Mouse (Mus musculus) myocyte (in vitro differentiated cells): ENCODE data around the gene Atp11a.

ENCODE experiments used
- CEBPB ChIP-seq: IDR thresholded peaks from 2 replicates; pipeline ENCODE4 v1.6.1; 2011; ENCODE audit warnings: mild to moderate bottlenecking, moderate library complexity; ENCODE audit not compliant: poor library complexity, insufficient read depth, severe bottlenecking
- E2F4 ChIP-seq: IDR thresholded peaks from one replicate; pipeline ENCODE4 v1.6.1; 2011; ENCODE audit warnings: mild to moderate bottlenecking, control low read depth, moderate library complexity; ENCODE audit not compliant: insufficient read depth
- MAX ChIP-seq: IDR thresholded peaks from one replicate; pipeline ENCODE4 v1.6.1; 2011; ENCODE audit warnings: low read depth, mild to moderate bottlenecking, control low read depth
- MYOD1 ChIP-seq, 3 experiments: IDR thresholded peaks; one replicate each; pipeline ENCODE4 v1.6.1; 2011; ENCODE audit warnings: control low read depth in 2 of 3, low read depth in 2 of 3, mild to moderate bottlenecking in 2 of 3, moderate library complexity in 1 of 3; ENCODE audit not compliant: insufficient read length in 2 of 3, control insufficient read depth in 1 of 3
- MYOG ChIP-seq, 3 experiments: IDR thresholded peaks; one replicate each; pipeline ENCODE4 v1.6.1; 2011; ENCODE audit warnings: control low read depth in 2 of 3, low read depth in 2 of 3, mild to moderate bottlenecking in 2 of 3; ENCODE audit not compliant: insufficient read length in 2 of 3, control insufficient read depth in 1 of 3, insufficient read depth in 1 of 3
- POLR2A ChIP-seq: IDR thresholded peaks from one replicate; pipeline ENCODE4 v1.6.1; 2011; ENCODE audit warnings: low read depth, mild to moderate bottlenecking, control low read depth, moderate library complexity; ENCODE audit not compliant: insufficient read length
- POLR2AphosphoS2 ChIP-seq: IDR thresholded peaks from one replicate; pipeline ENCODE4 v1.6.1; 2011; ENCODE audit warnings: low read depth, control low read depth; ENCODE audit not compliant: insufficient read length
- REST ChIP-seq: IDR thresholded peaks from one replicate; pipeline ENCODE4 v1.6.1; 2011; ENCODE audit warnings: mild to moderate bottlenecking, control low read depth, moderate library complexity; ENCODE audit not compliant: insufficient read depth, insufficient read length
- TCF12 ChIP-seq: IDR thresholded peaks from one replicate; pipeline ENCODE4 v1.6.1; 2011; ENCODE audit warnings: mild to moderate bottlenecking, control low read depth; ENCODE audit not compliant: poor library complexity, insufficient read depth, severe bottlenecking
- TCF3 ChIP-seq: IDR thresholded peaks from one replicate; pipeline ENCODE4 v1.6.1; 2011; ENCODE audit warnings: low read depth, control low read depth; ENCODE audit not compliant: insufficient read length
- USF1 ChIP-seq: IDR thresholded peaks from one replicate; pipeline ENCODE4 v1.6.1; 2011; ENCODE audit warnings: low read depth, mild to moderate bottlenecking, control low read depth, moderate library complexity

GRCm38 (mm10) chr8:12786958-12787301 lies 30.1 kb downstream of the Atp11a start:
- no peak for TF ChIP-seq POLR2A
- no peak for TF ChIP-seq USF1
- TF ChIP-seq POLR2AphosphoS2, result no peak
- no peak for TF ChIP-seq MAX
- no peak for TF ChIP-seq MYOD1 (IDR thresholded peaks at IDR 0.05; ENCODE audit: control insufficient read depth in 1 of 3, insufficient read length in 2 of 3, low read depth in 2 of 3)
- TF ChIP-seq E2F4, result no peak
- TF ChIP-seq CEBPB, result no peak
- no peak for TF ChIP-seq TCF12
- no peak for TF ChIP-seq REST
- no peak for TF ChIP-seq MYOG (IDR thresholded peaks at IDR 0.05; ENCODE audit: control insufficient read depth in 1 of 3, insufficient read depth in 1 of 3, insufficient read length in 2 of 3, low read depth in 2 of 3)
- no peak for TF ChIP-seq TCF3
